Mouse (Mus musculus) left cerebral cortex, postnatal 4 days (tissue): ENCODE results near the gene Amer2. TPM values are rescaled to one million over a fixed set of nuclear protein-coding genes. Genes with fewer than 3 reads are reported as not detected.
A peak's percentile ranks its signal among the peaks of the same experiment; 100 is the strongest.

ENCODE experiments used
- DNase-seq: peaks from one replicate; pipeline ENCODE4 v3.0.0-alpha.2; 2022
- intact Hi-C: fragments of 180-260 bp; cut with DNase I; formaldehyde crosslinking; loops from one replicate; pipeline ENCODE4 v1.15.1; 2025
- total RNA-seq, 2 experiments: library from RNA; stranded (reverse); gene quantifications; 2 replicates each; pipeline ENCODE4 v1.2.3; 2021

Gene Amer2
- total RNA-seq, 2 experiments from 2014 or later: 55.6 to 59.1 TPM

GRCm38 (mm10) chr14:60385079-60385643 lies 12.1 kb downstream of the Amer2 start:
- intact Hi-C loops: loop anchor here (10.0 kb wide), 1 partner anchor 100 kb away; no protein-coding TSS in a partner anchor
- no peak for DNase-seq

GRCm38 (mm10) chr14:60386591-60387501 lies 13.8 kb downstream of the Amer2 start:
- DNase-seq: no peak
- intact Hi-C loops: loop anchor here (10.0 kb wide), 1 partner anchor 98 kb away; no protein-coding TSS in a partner anchor

GRCm38 (mm10) chr14:60388332-60388731 lies 15.3 kb downstream of the Amer2 start:
- no peak for DNase-seq
- intact Hi-C loops: loop anchor here (10.0 kb wide), 1 partner anchor 96 kb away; no protein-coding TSS in a partner anchor

GRCm38 (mm10) chr14:60392202-60392601 lies 19.1 kb downstream of the Amer2 start:
- intact Hi-C loops: no loop called here
- no peak for DNase-seq

- intact Hi-C loops: no loop called here
- DNase-seq: no peak
Measured at GRCm38 (mm10) chr14:60397321-60397720, 24.3 kb downstream of the Amer2 start.

GRCm38 (mm10) chr14:60398861-60399260 lies 25.8 kb downstream of the Amer2 start:
- peak; percentile 72 for DNase-seq
- intact Hi-C loops: no loop called here

GRCm38 (mm10) chr14:60403228-60403627 lies 30.2 kb downstream of the Amer2 start:
- DNase-seq: no peak
- intact Hi-C loops: no loop called here

GRCm38 (mm10) chr14:60405829-60406228 lies 32.8 kb downstream of the Amer2 start:
- intact Hi-C loops: no loop called here
- DNase-seq: no peak

- intact Hi-C loops: no loop called here
Measured at GRCm38 (mm10) chr14:60406543-60406942, 33.5 kb downstream of the Amer2 start.

GRCm38 (mm10) chr14:60407319-60407718 lies 34.3 kb downstream of the Amer2 start:
- peak; percentile 22 for DNase-seq
- intact Hi-C loops: no loop called here

More at GRCm38 (mm10) chr14:60406543-60406942, 33.5 kb downstream of the Amer2 start:
- DNase-seq: no peak

- peak; percentile 50 for DNase-seq
- intact Hi-C loops: no loop called here
Measured at GRCm38 (mm10) chr14:60409702-60410491, 36.8 kb downstream of the Amer2 start.

- DNase-seq: peak; percentile 79
- intact Hi-C loops: no loop called here
Measured at GRCm38 (mm10) chr14:60411229-60411628, 38.2 kb downstream of the Amer2 start.

- peak; percentile 97 for DNase-seq
- intact Hi-C loops: no loop called here
Measured at GRCm38 (mm10) chr14:60414691-60415090, 41.6 kb downstream of the Amer2 start.

GRCm38 (mm10) chr14:60417924-60418323 lies 44.9 kb downstream of the Amer2 start:
- intact Hi-C loops: no loop called here
- DNase-seq: no peak

GRCm38 (mm10) chr14:60422920-60423319 lies 49.9 kb downstream of the Amer2 start:
- intact Hi-C loops: no loop called here
- no peak for DNase-seq

GRCm38 (mm10) chr14:60424174-60424573 lies 51.1 kb downstream of the Amer2 start:
- intact Hi-C loops: no loop called here
- no peak for DNase-seq

- intact Hi-C loops: no loop called here
- no peak for DNase-seq
Measured at GRCm38 (mm10) chr14:60425553-60425952, 52.5 kb downstream of the Amer2 start.

- intact Hi-C loops: no loop called here
- no peak for DNase-seq
Measured at GRCm38 (mm10) chr14:60427896-60428295, 54.8 kb downstream of the Amer2 start.

- DNase-seq: peak; percentile 87
- intact Hi-C loops: no loop called here
Measured at GRCm38 (mm10) chr14:60429513-60429912, 56.5 kb downstream of the Amer2 start.

- intact Hi-C loops: no loop called here
- DNase-seq: no peak
Measured at GRCm38 (mm10) chr14:60431515-60431914, 58.5 kb downstream of the Amer2 start.

- DNase-seq: no peak
- intact Hi-C loops: no loop called here
Measured at GRCm38 (mm10) chr14:60432136-60432535, 59.1 kb downstream of the Amer2 start.
